Mouse (Mus musculus): ENCODE measurements around the gene Entr1. TPM values are rescaled to one million over a fixed set of nuclear protein-coding genes. Genes with fewer than 3 reads are reported as not detected.

Entr1 gene
- polyA plus RNA-seq (2014; fragmentation: Nextera tagmentation; extraction: Ambion mirVana), result 130 and 132 TPM in 2 replicates

DNA sequence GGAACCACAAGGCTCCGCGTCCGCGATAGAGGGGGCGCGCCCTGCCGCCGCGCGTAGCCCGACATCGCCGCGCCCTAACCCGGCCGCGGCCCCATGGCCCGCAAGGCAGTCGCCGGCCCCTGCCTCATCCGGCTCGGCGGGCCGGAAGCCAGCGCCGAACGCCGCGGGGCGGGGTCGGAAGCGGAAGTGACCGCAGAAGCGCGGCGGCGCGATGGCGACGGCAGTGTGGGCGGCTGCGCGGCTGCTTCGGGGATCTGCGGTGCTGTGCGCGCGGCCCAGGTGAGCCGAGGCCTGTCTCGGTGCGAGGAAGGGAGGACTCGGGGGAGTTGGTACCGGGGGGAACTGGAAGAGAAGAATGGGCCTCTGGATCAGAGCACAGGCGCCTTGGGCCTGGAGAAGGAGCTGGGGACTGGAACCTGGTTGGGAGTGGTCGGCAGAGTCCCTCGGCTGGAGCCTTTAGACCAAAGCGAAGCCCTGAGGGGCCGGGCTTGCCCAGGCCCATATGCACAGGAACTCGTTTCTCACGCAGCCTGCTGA lies at the start of gene Entr1, which contains the start of gene Pmpca:
Gene Entr1 (minus strand): TSS at position 163 of the 537 bp plus-strand sequence.
Gene Pmpca (plus strand): TSS at position 186 of the 537 bp plus-strand sequence.
- peak within 1 kb of the TSS; percentile 93 for H3K9ac ChIP-seq (replicated peaks; ENCODE audit: low read length)
- peak; percentile 78 for ATAC-seq (replicated peaks; ENCODE audit: insufficient number of reproducible peaks, low FRiP score, low TSS enrichment, low read depth)
- H3K36me3 ChIP-seq (replicated peaks; ENCODE audit: control insufficient read depth, insufficient read depth, low read depth, low read length), result peaks cover 9% of the 10 kb centered on the region
- WGBS, result 0% methylated on average over 53 of the region's 60 CpGs
- H3K27me3 ChIP-seq (ENCODE audit: control insufficient read depth, insufficient read depth, low read length), result no peaks in the 10 kb centered on the region
- peak within 1 kb of the TSS; percentile 78 for H3K4me2 ChIP-seq (ENCODE audit: low read depth, low read length)
- H3K27ac ChIP-seq (replicated peaks; ENCODE audit: low read depth, low read length), result peak within 1 kb of the TSS; percentile 16; the same call in 1 of the 2 replicates
- DNase-seq (ENCODE audit: low spot score), result peak; percentile 91
- peak within 1 kb of the TSS; percentile 94 for H3K4me3 ChIP-seq (ENCODE audit: low read depth, low read length)
- H3K4me1 ChIP-seq (ENCODE audit: control insufficient read depth, insufficient read depth, low read length), result no peaks in the 10 kb centered on the region; the same call in 1 of the 2 replicates
- H3K9me3 ChIP-seq (replicated peaks; ENCODE audit: control insufficient read depth, low read length), result no peaks in the 10 kb centered on the region

DNA sequence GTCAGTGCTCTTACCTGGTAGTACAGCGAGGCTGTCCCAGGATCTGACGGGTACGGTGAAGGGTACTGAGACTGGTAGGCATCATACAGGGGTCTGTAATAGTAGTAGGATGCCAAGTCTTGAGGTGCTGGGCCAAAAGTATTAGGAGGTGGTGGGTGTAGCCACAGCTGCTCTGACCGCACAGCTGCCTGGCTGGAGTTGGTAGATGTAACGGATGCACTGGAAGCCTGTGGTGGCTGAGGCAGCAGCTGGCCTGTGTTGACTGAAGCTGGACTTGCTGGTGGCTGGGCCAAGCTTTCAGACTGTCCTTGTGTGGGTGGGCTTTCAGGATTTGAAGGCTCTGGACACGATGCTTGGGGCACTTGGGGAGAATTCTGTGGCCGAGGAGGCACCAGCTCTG lies 49.3 kb upstream of the Entr1 start:
- no peaks in the 10 kb centered on the region for H3K9me3 ChIP-seq (replicated peaks; ENCODE audit: control insufficient read depth, low read length)
- WGBS, result 90% methylated on average over 7 of the region's 7 CpGs
- DNase-seq (ENCODE audit: low spot score), result no peak
- H3K27me3 ChIP-seq (ENCODE audit: control insufficient read depth, insufficient read depth, low read length), result no peaks in the 10 kb centered on the region
- H3K4me3 ChIP-seq (ENCODE audit: low read depth, low read length), result no peak overlapping the region
- ATAC-seq (replicated peaks; ENCODE audit: insufficient number of reproducible peaks, low FRiP score, low TSS enrichment, low read depth), result no peak
- H3K9ac ChIP-seq (replicated peaks; ENCODE audit: low read length), result no peak overlapping the region
- H3K27ac ChIP-seq (replicated peaks; ENCODE audit: low read depth, low read length), result no peak overlapping the region
- H3K4me2 ChIP-seq (ENCODE audit: low read depth, low read length), result no peak overlapping the region
- no peaks in the 10 kb centered on the region for H3K4me1 ChIP-seq (ENCODE audit: control insufficient read depth, insufficient read depth, low read length)
- H3K36me3 ChIP-seq (replicated peaks; ENCODE audit: control insufficient read depth, insufficient read depth, low read depth, low read length), result peaks cover 16% of the 10 kb centered on the region

DNA sequence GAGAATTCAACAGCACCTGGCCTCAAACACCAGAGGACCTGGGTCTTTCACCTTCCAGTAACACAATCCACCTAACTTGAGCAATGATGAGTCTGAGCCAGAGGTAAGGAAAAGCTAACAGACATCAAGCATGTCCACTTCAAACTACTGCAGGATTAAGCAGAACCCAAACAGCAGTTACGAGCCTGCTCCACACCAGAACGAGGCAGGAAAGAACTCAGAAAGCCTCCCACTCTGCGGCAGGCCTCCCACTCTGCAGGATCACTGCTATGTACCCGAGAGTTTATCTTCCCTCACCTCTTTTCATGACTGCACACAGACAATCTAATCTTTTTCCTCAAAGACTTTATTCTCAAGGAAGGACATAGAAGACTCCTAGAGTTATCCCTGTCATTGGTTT lies 48.1 kb upstream of the Entr1 start:
- no peak for ATAC-seq (replicated peaks; ENCODE audit: insufficient number of reproducible peaks, low FRiP score, low TSS enrichment, low read depth)
- no peaks in the 10 kb centered on the region for H3K4me1 ChIP-seq (ENCODE audit: control insufficient read depth, insufficient read depth, low read length)

DNA sequence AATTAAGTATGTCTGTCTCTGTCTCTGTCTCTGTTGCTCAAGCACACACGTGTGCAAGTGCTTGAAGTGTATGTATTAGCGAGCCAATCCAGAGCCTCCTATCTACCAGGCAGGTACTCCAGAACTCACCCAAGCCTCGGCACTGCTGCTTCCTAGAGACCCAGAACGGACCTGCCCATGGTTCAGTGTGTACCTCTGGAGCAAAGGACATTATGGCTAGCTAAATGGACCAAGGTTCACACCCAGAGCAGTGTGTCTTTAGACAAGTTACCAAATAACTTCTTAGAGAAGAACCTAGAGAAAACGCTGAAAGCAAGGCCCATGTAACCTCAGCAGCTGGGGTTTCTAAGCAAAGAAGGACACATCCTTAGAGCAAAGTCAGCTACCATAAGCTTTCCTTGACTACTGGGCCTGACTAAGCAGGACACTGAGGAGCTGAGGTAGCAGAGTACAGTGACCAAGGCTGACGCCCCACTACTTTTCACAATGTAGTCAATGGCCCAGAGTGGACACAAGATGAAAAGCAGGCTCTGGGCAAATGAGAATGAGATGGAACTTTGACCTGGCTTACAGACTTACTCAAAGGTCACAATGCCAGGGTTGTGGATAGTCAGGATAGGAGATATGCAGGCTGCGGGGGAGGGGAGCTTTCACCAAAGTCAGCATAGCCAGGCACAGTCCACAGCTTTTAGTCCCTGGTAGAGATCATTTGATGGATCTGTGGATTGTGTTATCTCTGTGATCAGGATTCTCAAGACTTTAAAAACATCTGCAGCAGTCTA lies 45.9 kb upstream of the Entr1 start:
- no peak overlapping the region for H3K27ac ChIP-seq (replicated peaks; ENCODE audit: low read depth, low read length)
- no peak overlapping the region for H3K4me3 ChIP-seq (ENCODE audit: low read depth, low read length)
- peaks cover 12% of the 10 kb centered on the region for H3K36me3 ChIP-seq (replicated peaks; ENCODE audit: control insufficient read depth, insufficient read depth, low read depth, low read length)
- H3K4me2 ChIP-seq (ENCODE audit: low read depth, low read length), result no peak overlapping the region
- ATAC-seq (replicated peaks; ENCODE audit: insufficient number of reproducible peaks, low FRiP score, low TSS enrichment, low read depth), result no peak
- H3K4me1 ChIP-seq (ENCODE audit: control insufficient read depth, insufficient read depth, low read length), result no peaks in the 10 kb centered on the region
- H3K9me3 ChIP-seq (replicated peaks; ENCODE audit: control insufficient read depth, low read length), result no peaks in the 10 kb centered on the region
- 89% methylated on average over 7 of the region's 7 CpGs for WGBS
- H3K9ac ChIP-seq (replicated peaks; ENCODE audit: low read length), result no peak overlapping the region
- no peaks in the 10 kb centered on the region for H3K27me3 ChIP-seq (ENCODE audit: control insufficient read depth, insufficient read depth, low read length)
- no peak for DNase-seq (ENCODE audit: low spot score)

More for the DNA sequence above, 48.1 kb upstream of the Entr1 start:
- DNase-seq (ENCODE audit: low spot score), result no peak
- H3K27ac ChIP-seq (replicated peaks; ENCODE audit: low read depth, low read length), result no peak overlapping the region
- H3K9me3 ChIP-seq (replicated peaks; ENCODE audit: control insufficient read depth, low read length), result no peaks in the 10 kb centered on the region
- WGBS, result 76% methylated on average over 4 of the region's 4 CpGs
- H3K4me3 ChIP-seq (ENCODE audit: low read depth, low read length), result no peak overlapping the region
- peak overlapping the region; percentile 18; the same call in 1 of the 2 replicates for H3K9ac ChIP-seq (replicated peaks; ENCODE audit: low read length)
- no peak overlapping the region for H3K4me2 ChIP-seq (ENCODE audit: low read depth, low read length)
- H3K27me3 ChIP-seq (ENCODE audit: control insufficient read depth, insufficient read depth, low read length), result no peaks in the 10 kb centered on the region
- H3K36me3 ChIP-seq (replicated peaks; ENCODE audit: control insufficient read depth, insufficient read depth, low read depth, low read length), result peaks cover 16% of the 10 kb centered on the region

DNA sequence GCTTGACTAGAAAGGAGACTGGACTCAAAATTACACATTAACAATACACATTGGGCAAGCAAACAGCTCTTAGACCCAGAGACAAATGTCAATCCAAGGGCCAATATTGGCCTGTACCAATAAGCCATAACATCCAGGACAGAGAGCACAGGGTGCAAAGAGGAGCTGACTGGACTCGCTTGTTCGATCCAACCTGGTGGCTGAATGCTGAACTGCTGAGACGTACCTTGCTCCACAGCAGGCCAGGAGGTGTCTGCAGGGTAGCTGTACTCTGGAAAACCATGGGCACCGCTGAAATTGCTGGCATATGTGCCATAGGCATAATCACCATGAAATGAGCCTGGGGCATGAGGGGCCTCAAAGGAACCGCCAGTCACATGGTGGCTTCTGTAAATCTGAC lies 40.7 kb upstream of the Entr1 start:
- H3K36me3 ChIP-seq (replicated peaks; ENCODE audit: control insufficient read depth, insufficient read depth, low read depth, low read length), result peaks cover 10% of the 10 kb centered on the region
- no peak overlapping the region for H3K4me2 ChIP-seq (ENCODE audit: low read depth, low read length)
- H3K27me3 ChIP-seq (ENCODE audit: control insufficient read depth, insufficient read depth, low read length), result no peaks in the 10 kb centered on the region
- H3K9me3 ChIP-seq (replicated peaks; ENCODE audit: control insufficient read depth, low read length), result no peaks in the 10 kb centered on the region
- H3K9ac ChIP-seq (replicated peaks; ENCODE audit: low read length), result no peak overlapping the region
- DNase-seq (ENCODE audit: low spot score) (no peak), ATAC-seq (replicated peaks; ENCODE audit: insufficient number of reproducible peaks, low FRiP score, low TSS enrichment, low read depth) (no peak)
- WGBS, result 91% methylated on average over 5 of the region's 5 CpGs
- no peak overlapping the region for H3K27ac ChIP-seq (replicated peaks; ENCODE audit: low read depth, low read length)
- no peaks in the 10 kb centered on the region for H3K4me1 ChIP-seq (ENCODE audit: control insufficient read depth, insufficient read depth, low read length)
- H3K4me3 ChIP-seq (ENCODE audit: low read depth, low read length), result no peak overlapping the region

DNA sequence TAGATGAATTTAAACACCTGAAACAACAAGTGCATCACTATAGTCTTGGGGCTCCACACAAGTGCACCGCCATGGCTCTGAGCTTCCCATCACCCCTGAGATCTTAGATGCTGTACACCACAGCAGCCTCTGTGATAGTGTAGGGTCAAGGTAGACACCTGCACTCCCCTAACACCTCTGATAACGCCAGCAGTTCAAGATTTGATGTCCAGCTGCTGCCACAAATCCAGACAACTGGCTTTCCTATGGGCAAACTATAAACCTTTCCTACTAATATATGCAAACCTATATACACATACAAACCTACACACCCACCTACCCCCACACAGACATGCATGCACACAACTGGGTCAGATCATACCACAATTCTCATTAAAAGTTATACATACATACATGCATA lies 35.4 kb upstream of the Entr1 start:
- Histone ChIP-seq H3K9ac (replicated peaks; ENCODE audit: low read length) (no peak overlapping the region), H3K9me3 (replicated peaks; ENCODE audit: control insufficient read depth, low read length) (no peaks in the 10 kb centered on the region), H3K4me2 (ENCODE audit: low read depth, low read length) (no peak overlapping the region), H3K36me3 (replicated peaks; ENCODE audit: control insufficient read depth, insufficient read depth, low read depth, low read length) (peaks cover 10% of the 10 kb centered on the region), H3K4me3 (ENCODE audit: low read depth, low read length) (no peak overlapping the region), H3K4me1 (ENCODE audit: control insufficient read depth, insufficient read depth, low read length) (no peaks in the 10 kb centered on the region), H3K27me3 (ENCODE audit: control insufficient read depth, insufficient read depth, low read length) (no peaks in the 10 kb centered on the region), H3K27ac (replicated peaks; ENCODE audit: low read depth, low read length) (no peak overlapping the region)
- 91% methylated on average over 2 of the region's 2 CpGs for WGBS
- DNase-seq (ENCODE audit: low spot score), result no peak
- no peak for ATAC-seq (replicated peaks; ENCODE audit: insufficient number of reproducible peaks, low FRiP score, low TSS enrichment, low read depth)

DNA sequence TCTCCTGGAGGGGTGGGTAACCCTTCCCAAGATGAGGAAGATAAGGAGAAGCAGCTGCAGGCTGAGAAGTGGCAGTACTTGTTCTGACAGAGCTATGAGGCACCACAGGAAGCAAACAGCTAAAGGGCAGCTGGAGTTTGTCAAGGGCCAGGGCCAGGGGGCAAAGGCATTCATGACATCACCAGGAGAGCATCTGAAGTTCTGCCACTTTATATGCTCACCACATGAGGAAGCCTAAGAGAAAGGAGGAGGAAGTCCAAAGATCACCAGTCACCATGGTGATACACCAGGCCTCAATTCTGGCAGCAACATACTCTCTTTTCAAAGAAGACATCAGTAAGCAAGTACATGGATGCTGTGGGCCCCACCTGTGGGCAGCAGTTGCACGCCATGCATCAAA lies 34.0 kb upstream of the Entr1 start:
- H3K27me3 ChIP-seq (ENCODE audit: control insufficient read depth, insufficient read depth, low read length), result no peaks in the 10 kb centered on the region
- no peaks in the 10 kb centered on the region for H3K9me3 ChIP-seq (replicated peaks; ENCODE audit: control insufficient read depth, low read length)
- H3K4me3 ChIP-seq (ENCODE audit: low read depth, low read length), result no peak overlapping the region
- no peak overlapping the region for H3K27ac ChIP-seq (replicated peaks; ENCODE audit: low read depth, low read length)
- H3K36me3 ChIP-seq (replicated peaks; ENCODE audit: control insufficient read depth, insufficient read depth, low read depth, low read length), result peaks cover 6% of the 10 kb centered on the region
- H3K9ac ChIP-seq (replicated peaks; ENCODE audit: low read length), result no peak overlapping the region
- ATAC-seq (replicated peaks; ENCODE audit: insufficient number of reproducible peaks, low FRiP score, low TSS enrichment, low read depth) (no peak), DNase-seq (ENCODE audit: low spot score) (no peak)
- 100% methylated on average over 1 of the region's 1 CpGs for WGBS
- H3K4me2 ChIP-seq (ENCODE audit: low read depth, low read length), result no peak overlapping the region
- H3K4me1 ChIP-seq (ENCODE audit: control insufficient read depth, insufficient read depth, low read length), result no peaks in the 10 kb centered on the region

DNA sequence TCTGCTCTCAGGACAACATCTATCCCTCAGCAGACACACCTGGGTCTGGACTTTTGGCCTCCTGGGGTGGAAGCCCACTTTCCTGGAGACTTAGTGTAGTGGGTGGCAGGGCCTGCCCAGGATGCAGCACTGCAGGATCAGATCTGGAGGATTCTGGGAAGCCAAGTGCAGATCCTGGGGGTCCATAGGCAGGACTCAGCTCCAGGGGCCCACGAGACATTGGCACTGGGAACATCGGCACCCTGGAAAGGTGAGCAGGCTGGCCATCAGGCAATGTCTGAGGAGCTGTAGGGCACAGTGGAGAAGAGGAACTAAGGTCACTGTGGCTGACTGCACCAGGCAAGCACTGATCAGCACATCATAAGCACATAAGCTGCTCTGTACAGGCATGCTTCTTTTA lies 32.9 kb upstream of the Entr1 start:
- no peak overlapping the region for H3K4me3 ChIP-seq (ENCODE audit: low read depth, low read length)
- H3K27ac ChIP-seq (replicated peaks; ENCODE audit: low read depth, low read length), result no peak overlapping the region
- H3K9ac ChIP-seq (replicated peaks; ENCODE audit: low read length), result no peak overlapping the region
- no peaks in the 10 kb centered on the region for H3K4me1 ChIP-seq (ENCODE audit: control insufficient read depth, insufficient read depth, low read length)
- no peak for DNase-seq (ENCODE audit: low spot score)
- WGBS, result 96% methylated on average over 2 of the region's 2 CpGs
- H3K27me3 ChIP-seq (ENCODE audit: control insufficient read depth, insufficient read depth, low read length), result no peaks in the 10 kb centered on the region
- ATAC-seq (replicated peaks; ENCODE audit: insufficient number of reproducible peaks, low FRiP score, low TSS enrichment, low read depth), result no peak
- H3K36me3 ChIP-seq (replicated peaks; ENCODE audit: control insufficient read depth, insufficient read depth, low read depth, low read length), result peaks cover 6% of the 10 kb centered on the region
- H3K9me3 ChIP-seq (replicated peaks; ENCODE audit: control insufficient read depth, low read length), result no peaks in the 10 kb centered on the region
- H3K4me2 ChIP-seq (ENCODE audit: low read depth, low read length), result no peak overlapping the region
